Mouse (Mus musculus) Patski (cell line): ENCODE measurements around the gene Plekhh3. TPM values are rescaled to one million over a fixed set of nuclear protein-coding genes. Genes with fewer than 3 reads are reported as not detected.

ENCODE experiments used
- ATAC-seq: fragments of 100-300 bp; one replicate; pipeline ENCODE4 v1.8.0; 2021
- CTCF ChIA-PET: fragments of 350-600 bp; sonication (Branson Sonifier 250); formaldehyde crosslinking; loops from one replicate; lab custom pipeline; 2022; ENCODE audit warnings: inconsistent platforms; lab: Charles Lee
- POLR2A ChIA-PET: fragments of 350-600 bp; sonication (Branson Sonifier 250); formaldehyde crosslinking; loops from one replicate; lab custom pipeline; 2022; ENCODE audit warnings: antibody characterized with exemption, inconsistent platforms; lab: Charles Lee
- DNase-seq: peaks from one replicate; pipeline ENCODE4 v3.0.0-alpha.2; 2011; ENCODE audit warnings: low read depth, low spot score
- H3K27me3 ChIP-seq: fragments of 371-371 bp; one replicate; pipeline ENCODE4 v1.5.1; 2021
- CTCF ChIP-seq: fragments of 100-300 bp; IDR thresholded peaks from one replicate; pipeline ENCODE4 v1.5.1; 2021
- in situ Hi-C: fragments of 300-500 bp; cut with MboI; formaldehyde crosslinking; loops from 3 replicates; pipeline ENCODE4 v1.11.1; 2018; ENCODE audit warnings: low pct_unique_long_range_greater_than_20kb, mixed read lengths
- polyA plus RNA-seq: library from polyadenylated mRNA; unstranded; gene quantifications from one replicate; pipeline ENCODE4 v1.2.3, GENCODE M21; 2021

Plekhh3 gene
- polyA plus RNA-seq = 33.3 TPM

- no peaks in the 10 kb centered on the region for H3K27me3 ChIP-seq
- no peak for TF ChIP-seq CTCF
- peak; percentile 66 for ATAC-seq
- DNase-seq = peak; percentile 94
- in situ Hi-C loops = loop anchor here (5.0 to 10.0 kb wide), 2 partner anchors 89 to 196 kb away; partner anchors contain the start of genes Cavin1 and Coasy
- ChIA-PET CTCF (interaction anchor here (1.0 to 2.2 kb wide), 10 partner anchors 11 to 103 kb away, joined by 3 to 7 read pairs (median 3); partner anchors contain the start of genes Coasy and Psmc3ip), POLR2A (interaction anchor here (0.8 to 5.7 kb wide), 6 partner anchors 22 to 76 kb away, joined by 3 to 31 read pairs (median 5); partner anchors contain the start of gene Psmc3ip)
These were observed at the start of gene Plekhh3 for GRCm38 (mm10) chr11:101170811-101171610. TSS of gene Plekhh3 (minus strand) at chr11:101171351.

GRCm38 (mm10) chr11:101220853-101221252 lies 49.7 kb upstream of the Plekhh3 start:
- H3K27me3 ChIP-seq = no peaks in the 10 kb centered on the region
- no peak for ATAC-seq
- in situ Hi-C loops = no loop called here
- ChIA-PET CTCF (interaction anchor here (2.1 kb wide), 1 partner anchor 20 kb away, joined by 7 read pairs; no protein-coding TSS in a partner anchor), POLR2A (no interaction called here)
- no peak for DNase-seq
- no peak for TF ChIP-seq CTCF

- in situ Hi-C loops = loop anchor here (5.0 to 10.0 kb wide), 2 partner anchors 84 to 176 kb away; partner anchors contain the start of gene Becn1
- TF ChIP-seq CTCF = no peak
- POLR2A ChIA-PET = no interaction called here
- no peak for DNase-seq
- no peaks in the 10 kb centered on the region for H3K27me3 ChIP-seq
- CTCF ChIA-PET = interaction anchor here (1.0 to 1.5 kb wide), 3 partner anchors 11 to 19 kb away, joined by 4 to 6 read pairs (median 4); no protein-coding TSS in a partner anchor
- ATAC-seq = no peak
These were observed 47.4 kb upstream of the Plekhh3 start for GRCm38 (mm10) chr11:101218436-101219055.

- no peak for TF ChIP-seq CTCF
- in situ Hi-C loops = loop anchor here (5.0 to 10.0 kb wide), 2 partner anchors 85 to 178 kb away; partner anchors contain the start of gene Becn1
- ChIA-PET POLR2A (no interaction called here), CTCF (interaction anchor here (1.0 to 1.5 kb wide), 3 partner anchors 12 to 29 kb away, joined by 3 to 6 read pairs (median 4); partner anchors contain the start of gene Ramp2)
- ATAC-seq (no peak), DNase-seq (no peak)
- H3K27me3 ChIP-seq = no peaks in the 10 kb centered on the region
These were observed 45.8 kb upstream of the Plekhh3 start for GRCm38 (mm10) chr11:101216936-101217335.

GRCm38 (mm10) chr11:101211970-101212369 lies 40.8 kb upstream of the Plekhh3 start:
- peak; percentile 55 for TF ChIP-seq CTCF
- ChIA-PET CTCF (interaction anchor here (0.6 to 1.9 kb wide), 9 partner anchors 11 to 82 kb away, joined by 3 to 8 read pairs (median 3); no protein-coding TSS in a partner anchor), POLR2A (interaction anchor here (0.7 kb wide), 1 partner anchor 70 kb away, joined by 3 read pairs; no protein-coding TSS in a partner anchor)
- H3K27me3 ChIP-seq = no peaks in the 10 kb centered on the region
- in situ Hi-C loops = loop anchor here (5.0 to 10.0 kb wide), 2 partner anchors 40 to 183 kb away; partner anchors contain the start of gene Vps25
- ATAC-seq (no peak), DNase-seq (no peak)

- POLR2A ChIA-PET = no interaction called here
- H3K27me3 ChIP-seq = no peaks in the 10 kb centered on the region
- in situ Hi-C loops = no loop called here
- peak; percentile 67 for TF ChIP-seq CTCF
- DNase-seq (no peak), ATAC-seq (no peak)
- CTCF ChIA-PET = interaction anchor here (0.8 to 2.9 kb wide), 17 partner anchors 10 to 143 kb away, joined by 3 to 18 read pairs (median 3); partner anchors contain the start of genes Plekhh3 and Ramp2
These were observed 29.8 kb upstream of the Plekhh3 start for GRCm38 (mm10) chr11:101200986-101201385.

- TF ChIP-seq CTCF = no peak
- DNase-seq (no peak), ATAC-seq (no peak)
- CTCF ChIA-PET = interaction anchor here (1.4 to 2.9 kb wide), 4 partner anchors 8 to 22 kb away, joined by 4 to 18 read pairs (median 10); no protein-coding TSS in a partner anchor
- POLR2A ChIA-PET = interaction anchor here (0.5 kb wide), 1 partner anchor 33 kb away, joined by 3 read pairs; no protein-coding TSS in a partner anchor
- no peaks in the 10 kb centered on the region for H3K27me3 ChIP-seq
- in situ Hi-C loops = no loop called here
These were observed 28.4 kb upstream of the Plekhh3 start for GRCm38 (mm10) chr11:101199555-101199954.

- DNase-seq = no peak
- in situ Hi-C loops = no loop called here
- H3K27me3 ChIP-seq = no peaks in the 10 kb centered on the region
- ChIA-PET POLR2A (interaction anchor here (0.6 to 1.1 kb wide), 2 partner anchors 99 to 108 kb away, joined by 3 to 5 read pairs; no protein-coding TSS in a partner anchor), CTCF (interaction anchor here (1.2 kb wide), 1 partner anchor 106 kb away, joined by 6 read pairs; the partner anchor contains the start of gene Becn1)
- no peak for TF ChIP-seq CTCF
- ATAC-seq = no peak
These were observed 25.0 kb upstream of the Plekhh3 start for GRCm38 (mm10) chr11:101196175-101196574.

GRCm38 (mm10) chr11:101195571-101195970 lies 24.4 kb upstream of the Plekhh3 start:
- in situ Hi-C loops = no loop called here
- no peaks in the 10 kb centered on the region for H3K27me3 ChIP-seq
- POLR2A ChIA-PET = interaction anchor here (1.1 kb wide), 1 partner anchor 99 kb away, joined by 3 read pairs; no protein-coding TSS in a partner anchor
- DNase-seq (no peak), ATAC-seq (no peak)
- CTCF ChIA-PET = no interaction called here
- TF ChIP-seq CTCF = no peak

GRCm38 (mm10) chr11:101195101-101195500 lies 23.9 kb upstream of the Plekhh3 start:
- in situ Hi-C loops = no loop called here
- no peak for ATAC-seq
- ChIA-PET POLR2A (no interaction called here), CTCF (no interaction called here)
- H3K27me3 ChIP-seq = no peaks in the 10 kb centered on the region
- no peak for TF ChIP-seq CTCF
- DNase-seq = no peak
